Mouse (Mus musculus): ENCODE measurements around the gene Lypd3.

DNA sequence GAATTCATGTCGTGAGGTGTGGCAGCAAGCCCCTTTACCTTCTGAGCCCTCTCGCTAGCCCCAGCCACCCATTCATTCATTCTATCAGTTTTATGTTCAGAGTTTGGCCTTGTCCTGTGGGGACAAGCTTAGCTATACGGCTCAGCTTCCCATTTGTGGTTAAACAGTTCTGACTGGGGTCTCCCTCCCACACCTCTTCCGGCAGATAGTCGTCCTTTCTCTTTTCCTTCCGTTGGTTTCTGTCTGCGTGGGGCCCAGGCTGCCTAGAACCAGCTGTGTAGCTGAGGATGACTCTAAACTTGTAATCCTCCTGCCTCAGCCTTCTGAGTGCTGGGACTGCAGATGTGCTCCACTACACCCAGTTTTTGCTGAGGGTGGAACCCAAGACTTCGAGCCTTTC is 18.6 kb upstream of the Lypd3 start:
- no peak for TF ChIP-seq POLR2A (IDR thresholded peaks at IDR 0.05; ENCODE audit: insufficient read depth, low read depth, low read length)
- no peak for TF ChIP-seq CTCF (IDR thresholded peaks at IDR 0.05; ENCODE audit: insufficient read depth, low read depth, low read length)

All from olfactory bulb, adult 2 months (tissue).